Mouse (Mus musculus) liver (tissue): ENCODE results near the gene Fuca2.
"Not testable (repeated sequence)": the region's sequence is repeated elsewhere in the genome, so short reads cannot be mapped to it uniquely, and the experiment has no call there.

ENCODE experiments used
- DNase-seq: peaks from one replicate; pipeline ENCODE4 v3.0.0-alpha.2; 2020; ENCODE audit warnings: mixed read lengths

The Fuca2 gene

DNA sequence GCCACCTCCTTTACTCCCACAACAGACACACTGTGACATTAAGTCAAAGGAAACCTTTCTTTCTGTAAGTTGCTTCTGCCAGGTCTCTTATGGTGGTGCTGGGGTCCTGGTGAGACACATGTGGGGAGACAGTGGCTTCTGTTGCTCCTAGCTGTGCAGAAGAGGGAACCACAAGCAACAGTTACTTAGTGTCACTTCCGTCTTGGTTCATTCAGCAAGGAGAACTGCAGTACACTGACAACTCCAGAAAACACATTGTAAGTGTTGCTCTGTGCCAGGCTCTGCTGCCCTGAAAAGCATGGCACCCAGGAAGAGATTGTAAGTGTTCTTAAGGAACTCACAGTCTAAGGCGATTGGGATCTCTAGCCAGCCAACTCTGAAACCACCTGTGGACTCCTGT, at the start of gene Fuca2:
Fuca2 (plus strand) TSS at position 210 of the 400 bp plus-strand sequence.
- no peak for DNase-seq

DNA sequence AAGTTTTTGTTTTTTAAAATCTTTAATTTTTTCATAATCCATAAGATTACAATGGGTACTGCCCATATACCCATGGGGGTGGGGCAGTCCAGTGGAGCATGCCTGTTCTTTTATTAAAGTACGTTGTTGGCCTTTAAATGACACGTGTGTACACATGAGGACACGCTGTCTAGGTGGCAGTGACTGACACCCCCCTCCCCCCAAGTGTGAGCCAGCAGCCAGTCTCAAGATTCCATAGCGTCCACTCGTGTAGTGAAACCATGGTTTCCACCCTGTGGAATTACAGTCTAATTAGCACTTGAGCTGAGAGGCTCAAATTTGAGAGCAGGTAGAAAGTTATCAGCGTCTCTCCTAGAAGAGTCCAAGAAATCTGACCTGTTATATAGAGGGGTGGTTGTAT, 47.7 kb upstream of the Fuca2 start:
- no peak for DNase-seq

DNA sequence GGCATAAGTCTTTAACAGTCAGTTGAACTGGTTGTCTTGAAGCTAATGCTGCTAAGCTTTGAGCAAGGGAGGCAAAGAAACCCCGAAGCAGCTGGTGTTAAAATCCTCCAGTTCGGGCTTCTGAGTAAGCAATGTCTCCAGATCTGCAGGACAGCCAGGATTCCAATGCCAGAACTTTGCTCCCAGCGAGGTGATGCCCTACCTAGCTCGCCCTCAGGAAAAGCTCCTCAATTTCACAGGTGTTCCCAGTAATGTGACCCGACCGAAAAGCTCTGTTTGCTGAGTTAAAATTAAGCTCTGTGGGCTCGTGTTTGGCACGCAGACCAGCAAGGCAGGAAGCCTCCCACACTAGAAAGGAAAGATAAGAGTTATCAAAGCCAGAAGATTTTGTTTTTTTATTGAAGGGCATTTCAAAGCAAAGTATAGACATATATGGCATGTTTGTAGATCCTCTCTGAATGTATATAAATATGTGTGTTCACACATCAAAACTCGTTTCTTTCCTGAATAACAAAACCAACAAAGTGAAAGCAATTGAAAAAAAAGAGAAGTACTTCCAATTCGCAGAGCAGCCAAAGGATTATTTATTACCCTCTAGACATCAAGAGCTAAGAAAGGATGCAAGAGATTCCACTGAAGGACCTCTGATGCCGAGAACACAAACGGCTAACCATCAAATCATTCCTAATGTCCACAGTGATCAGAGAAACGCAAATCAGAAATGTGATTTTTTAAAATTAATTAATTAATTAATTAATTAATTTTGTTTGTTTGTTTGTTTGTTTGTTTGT, 45.9 kb upstream of the Fuca2 start:
- DNase-seq = no peak

DNA sequence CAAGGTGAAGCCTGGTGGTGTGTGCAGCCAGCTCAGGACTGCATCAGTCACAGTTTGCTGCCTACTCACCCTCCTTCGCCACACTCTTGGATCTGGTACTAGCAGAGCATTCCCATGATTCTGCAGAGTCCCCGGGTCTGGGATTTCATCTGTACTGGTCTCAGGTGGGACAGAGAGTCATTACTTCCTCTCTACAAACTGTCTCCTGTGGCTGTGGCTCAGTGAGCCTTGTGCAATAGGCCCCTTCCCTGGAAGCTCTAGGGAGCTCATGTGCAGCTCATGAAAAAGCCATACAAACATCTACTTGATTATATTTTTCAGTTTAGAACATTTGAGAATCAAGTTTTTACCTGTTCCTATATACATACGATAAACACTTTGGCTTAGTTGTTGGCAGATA, 35.0 kb upstream of the Fuca2 start:
- DNase-seq = not testable (repeated sequence)

DNA sequence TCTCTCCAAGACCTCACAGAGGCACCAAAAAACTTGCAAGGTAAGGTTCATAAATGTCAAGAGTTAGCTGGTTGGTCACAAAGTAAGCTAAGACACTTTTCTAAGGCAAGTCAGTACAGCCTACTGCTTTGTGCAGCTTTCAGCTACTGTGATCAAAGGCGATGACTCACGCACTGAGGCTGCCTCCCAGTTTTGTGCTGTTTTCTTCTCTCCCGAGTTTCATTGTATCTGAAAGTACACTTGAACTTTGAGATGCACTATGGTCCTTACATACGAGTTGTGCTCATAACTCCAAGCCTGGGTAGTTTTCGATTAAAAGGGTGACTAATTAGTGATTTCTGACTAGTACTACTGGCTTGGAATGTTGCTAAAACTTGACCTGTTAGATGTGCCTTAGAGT, 32.4 kb upstream of the Fuca2 start:
- DNase-seq = no peak

DNA sequence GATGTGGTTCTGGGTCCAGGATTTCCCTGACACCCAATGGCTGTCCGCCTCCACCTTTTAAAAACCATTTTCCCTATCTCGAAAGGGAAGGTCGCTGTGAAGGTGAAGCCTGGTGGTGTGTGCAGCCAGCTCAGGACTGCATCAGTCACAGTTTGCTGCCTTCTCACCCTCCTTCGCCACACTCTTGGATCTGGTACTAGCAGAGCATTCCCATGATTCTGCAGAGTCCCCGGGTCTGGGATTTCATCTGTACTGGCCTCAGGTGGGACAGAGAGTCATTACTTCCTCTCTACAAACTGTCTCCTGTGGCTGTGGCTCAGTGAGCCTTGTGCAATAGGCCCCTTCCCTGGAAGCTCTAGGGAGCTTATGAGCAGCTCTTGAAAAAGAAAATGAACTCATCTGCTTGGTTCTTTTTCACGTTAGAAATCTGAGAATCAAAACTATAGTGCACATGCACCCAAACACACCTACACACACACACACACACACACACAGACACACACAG, 31.3 kb upstream of the Fuca2 start:
- DNase-seq = not testable (repeated sequence)

DNA sequence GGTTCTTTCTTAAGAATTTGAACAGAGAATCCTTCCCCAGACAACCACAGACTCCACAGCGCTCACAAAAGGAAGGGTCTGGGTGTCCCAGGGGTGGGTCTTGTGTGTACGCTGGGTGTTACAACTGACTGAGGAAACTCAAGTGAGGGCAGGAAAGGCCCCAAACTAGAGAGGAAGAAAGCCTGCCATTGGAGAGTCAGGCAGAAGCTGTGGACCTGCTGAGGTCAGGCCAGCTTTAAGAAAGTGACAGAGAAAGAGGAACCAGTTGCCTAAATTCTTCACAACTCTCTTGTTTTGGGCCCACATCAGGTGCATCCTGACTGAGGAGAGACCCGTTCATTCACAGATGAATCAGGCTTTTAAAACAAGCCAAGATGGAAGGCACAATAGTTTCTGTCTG, 29.1 kb upstream of the Fuca2 start:
- DNase-seq = peak; percentile 17

DNA sequence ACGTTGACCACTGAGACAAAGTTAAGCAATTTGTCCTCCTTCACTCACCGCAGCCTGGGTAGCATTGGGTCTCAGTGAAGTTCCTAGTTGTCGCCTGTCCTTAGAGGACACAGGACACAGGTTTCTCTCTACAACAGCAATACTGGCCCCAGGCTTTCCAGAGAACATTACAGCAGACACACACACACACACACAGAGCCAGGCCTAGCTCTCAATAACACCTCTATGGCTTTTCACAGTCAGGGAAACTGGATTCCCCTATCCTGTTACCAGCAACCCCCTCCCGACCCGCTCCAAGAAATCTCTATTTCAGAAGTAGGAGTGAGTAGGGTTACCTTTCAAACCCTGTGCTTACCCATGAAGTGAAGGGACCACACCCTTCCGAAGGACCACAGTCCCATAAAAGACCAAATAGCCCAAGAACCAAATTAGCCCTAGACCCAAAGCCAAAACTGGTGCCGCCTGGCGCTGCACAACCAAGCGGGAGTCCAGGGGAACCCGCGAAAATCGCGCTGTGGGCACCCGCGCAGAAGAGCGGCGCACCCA, 26.0 kb upstream of the Fuca2 start:
- DNase-seq = no peak

DNA sequence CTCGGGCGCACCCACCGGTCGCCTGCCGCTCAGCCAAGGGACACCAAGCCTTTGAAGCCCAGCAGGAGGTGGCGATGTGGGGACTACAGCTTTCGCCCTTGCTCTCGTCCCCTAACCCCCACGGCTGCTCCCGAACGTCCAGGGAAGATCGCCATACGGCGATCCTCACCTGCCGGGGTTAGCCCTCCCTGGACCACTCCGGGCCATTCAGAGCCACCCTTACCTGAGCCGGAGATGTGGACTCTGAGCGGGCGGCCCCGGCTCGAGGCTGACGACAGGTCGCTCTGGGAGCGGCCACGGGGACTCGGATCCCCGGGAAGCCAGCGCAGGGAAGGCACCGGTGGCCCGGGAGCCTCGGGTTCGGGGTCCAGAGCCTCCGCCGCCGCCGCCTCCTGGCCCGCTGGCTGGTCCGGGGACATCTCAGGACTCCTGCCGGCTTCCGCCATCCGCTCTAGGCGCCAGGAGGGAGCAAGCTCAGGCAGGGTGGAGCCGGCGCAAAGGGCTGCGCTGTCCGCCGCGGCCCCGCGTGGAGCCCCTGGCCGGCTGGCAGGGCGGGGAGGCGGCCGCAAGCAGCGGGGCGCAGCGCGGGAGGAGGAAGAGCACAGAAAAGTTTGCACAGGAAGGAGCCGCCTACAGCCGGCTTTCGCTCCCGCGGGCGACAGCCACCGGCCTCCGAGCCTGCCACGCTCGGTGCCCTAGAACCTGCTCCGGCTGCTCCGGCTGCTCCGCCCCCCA, 25.3 kb upstream of the Fuca2 start, which contains the start of gene Phactr2:
Phactr2 (minus strand) TSS at position 580 of the 735 bp plus-strand sequence.
- peak; percentile 42 for DNase-seq

DNA sequence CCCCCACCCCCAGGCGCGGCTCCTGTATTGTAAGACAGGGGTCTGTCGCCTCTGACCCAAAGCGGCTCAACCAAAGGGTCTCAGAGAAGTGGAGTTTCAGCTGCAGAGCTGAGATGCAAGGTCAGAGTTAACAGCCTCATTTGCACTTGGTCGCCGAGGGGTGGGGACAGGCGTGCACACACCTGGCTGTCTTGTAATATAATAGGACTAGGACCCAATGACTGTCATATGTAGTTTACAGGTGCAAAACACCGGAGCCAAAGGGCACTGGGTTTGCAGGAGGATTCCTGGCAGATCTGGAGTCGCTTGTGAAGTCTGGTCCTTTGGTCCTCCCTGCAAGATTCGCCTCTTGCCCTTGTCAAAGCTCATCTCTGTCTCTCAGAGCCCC, 24.8 kb upstream of the Fuca2 start:
- DNase-seq = no peak

DNA sequence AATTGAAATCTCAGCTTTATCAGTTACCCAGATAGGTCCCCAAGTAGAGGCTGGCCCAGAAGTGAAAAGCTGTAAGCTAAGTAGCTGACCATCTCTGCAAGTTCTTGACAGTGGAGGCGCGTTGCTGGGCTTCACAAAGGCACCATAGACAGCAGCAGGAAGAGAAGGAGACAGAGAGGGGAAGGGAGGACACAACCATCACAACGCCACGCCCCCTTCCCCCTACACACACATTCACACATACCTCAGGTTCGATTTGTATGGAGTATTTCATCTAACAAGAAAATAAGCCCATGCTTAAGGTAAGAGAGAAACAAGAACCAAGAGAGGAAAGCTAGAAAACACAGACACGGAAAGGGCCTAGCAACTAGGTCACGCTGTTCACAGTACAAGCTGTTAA, 24.2 kb upstream of the Fuca2 start:
- DNase-seq = no peak

DNA sequence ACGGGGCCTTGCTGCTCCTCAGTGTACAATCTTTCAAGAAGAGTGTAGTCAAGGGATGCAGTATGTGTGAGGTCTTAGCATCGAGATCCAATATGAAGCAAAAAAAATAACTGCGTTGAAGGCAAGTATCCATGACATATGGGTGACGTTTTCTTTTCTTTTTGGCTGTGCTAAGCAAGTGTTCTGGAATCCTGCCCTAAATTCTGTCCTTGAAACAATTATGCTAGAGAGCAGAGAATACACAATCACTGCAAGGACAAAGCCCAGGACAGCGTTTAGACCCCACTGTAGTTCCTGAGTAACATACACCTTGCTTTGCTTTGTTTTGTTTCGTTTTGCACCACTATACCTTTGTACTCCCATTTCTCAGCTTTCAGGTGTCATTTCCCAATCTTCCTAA, 20.0 kb upstream of the Fuca2 start:
- no peak for DNase-seq

DNA sequence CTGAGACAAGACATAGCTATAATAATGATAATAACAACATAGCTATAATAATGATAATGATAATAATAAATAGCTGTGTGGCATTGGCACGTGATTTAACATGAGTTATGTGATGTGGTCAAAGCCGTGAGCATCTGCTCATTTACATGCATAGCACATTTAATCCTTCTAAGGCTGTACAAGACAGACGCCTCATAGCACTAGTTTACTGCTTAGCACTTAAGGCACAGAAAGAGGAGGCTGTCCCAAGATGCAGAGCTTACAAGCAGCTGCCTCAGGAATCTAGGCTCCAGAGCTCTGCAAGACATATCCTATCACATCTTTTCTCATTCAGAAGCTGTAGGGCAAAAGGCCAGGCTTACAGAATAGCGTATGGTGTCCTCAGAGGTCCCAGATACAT, 13.4 kb upstream of the Fuca2 start:
- no peak for DNase-seq

DNA sequence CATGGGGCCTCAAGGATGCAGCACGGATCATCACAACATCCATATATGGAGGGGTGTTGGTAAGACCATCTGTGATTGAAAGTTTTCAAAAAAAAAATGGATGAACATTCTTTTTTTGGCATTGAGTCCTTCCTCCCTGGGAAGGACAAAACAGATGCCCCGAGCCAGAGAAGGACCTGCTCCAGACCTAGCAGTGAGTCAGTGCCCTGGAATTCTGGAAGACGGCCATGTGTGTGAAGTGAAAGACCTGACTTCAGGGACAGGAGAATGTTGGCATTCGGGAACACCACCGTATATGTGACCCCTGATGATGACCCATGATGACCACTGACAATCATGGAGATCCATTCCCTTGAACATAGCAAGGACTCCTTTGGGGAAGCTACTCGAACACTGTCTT, 9.7 kb upstream of the Fuca2 start:
- no peak for DNase-seq

DNA sequence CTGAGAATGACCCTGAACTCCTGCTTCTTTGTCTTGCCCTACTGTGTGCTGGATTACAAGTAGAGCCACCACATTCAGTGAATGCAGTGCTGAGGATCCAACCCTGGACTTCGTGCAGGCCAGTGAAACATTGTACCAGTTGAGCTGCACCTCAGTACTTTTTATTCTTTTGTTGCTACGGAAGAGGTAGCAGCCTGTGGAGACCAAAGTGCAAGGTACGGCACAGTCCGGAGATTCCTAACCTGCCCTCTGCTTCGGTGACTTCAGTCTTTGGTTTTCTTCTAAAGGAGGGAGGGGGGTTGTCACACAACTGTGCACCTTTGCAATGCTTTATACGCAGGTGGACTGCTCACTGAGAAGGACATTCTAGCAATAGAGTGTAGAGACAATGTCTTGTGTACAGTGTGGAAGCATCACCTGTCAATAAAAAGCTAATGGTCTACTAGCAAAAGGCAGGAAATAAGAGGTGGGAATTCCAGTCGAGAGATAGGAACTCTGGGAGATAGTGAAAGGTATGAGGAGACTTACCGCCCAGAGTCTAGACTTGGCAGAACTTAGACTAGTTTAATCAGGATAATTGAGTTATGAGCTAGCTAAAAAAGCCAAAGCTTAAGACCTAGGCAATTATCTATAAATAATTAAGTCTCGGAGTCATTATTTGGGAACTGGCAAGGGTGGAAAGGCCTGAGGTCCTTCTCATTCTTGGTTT, 5.2 kb upstream of the Fuca2 start:
- DNase-seq = no peak

DNA sequence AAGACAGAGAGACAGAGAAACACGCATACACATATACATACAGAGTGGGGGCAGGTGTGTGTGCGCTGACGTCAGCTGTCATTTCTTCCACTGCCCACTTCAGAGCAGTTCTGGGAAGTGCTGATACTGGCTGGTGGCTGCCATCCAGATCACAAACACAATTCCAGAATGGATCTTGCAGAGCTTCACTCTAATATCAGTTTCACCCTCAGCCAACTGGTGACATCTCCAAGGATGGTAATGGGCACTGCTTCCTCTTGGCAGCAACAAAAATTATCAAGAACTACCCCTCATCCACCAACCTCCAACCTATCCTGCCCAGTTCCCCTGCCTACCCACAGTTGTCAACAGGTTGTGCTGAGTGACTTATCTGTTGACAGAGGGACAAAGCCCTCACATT, 3.0 kb upstream of the Fuca2 start:
- no peak for DNase-seq

DNA sequence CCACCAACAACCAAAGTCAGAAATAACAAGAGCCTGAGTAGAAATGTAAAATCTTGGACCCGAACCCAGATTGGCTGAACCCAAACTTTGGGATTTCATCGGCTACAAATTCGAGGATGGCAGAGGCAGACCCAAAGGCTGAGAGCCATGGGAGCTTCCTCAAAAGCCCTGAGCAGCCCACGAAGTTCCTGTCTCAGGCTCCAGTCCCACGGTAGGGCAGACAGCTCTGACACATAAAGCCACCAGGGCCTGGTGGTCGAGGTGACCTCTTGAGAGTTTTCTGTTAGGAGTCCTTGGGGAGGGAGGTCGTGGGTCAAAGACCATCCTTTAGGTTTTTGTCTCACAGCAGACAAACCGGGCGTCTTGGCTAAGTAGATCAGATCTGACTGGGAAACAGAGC, 1.1 kb downstream of the Fuca2 start:
- no peak for DNase-seq

DNA sequence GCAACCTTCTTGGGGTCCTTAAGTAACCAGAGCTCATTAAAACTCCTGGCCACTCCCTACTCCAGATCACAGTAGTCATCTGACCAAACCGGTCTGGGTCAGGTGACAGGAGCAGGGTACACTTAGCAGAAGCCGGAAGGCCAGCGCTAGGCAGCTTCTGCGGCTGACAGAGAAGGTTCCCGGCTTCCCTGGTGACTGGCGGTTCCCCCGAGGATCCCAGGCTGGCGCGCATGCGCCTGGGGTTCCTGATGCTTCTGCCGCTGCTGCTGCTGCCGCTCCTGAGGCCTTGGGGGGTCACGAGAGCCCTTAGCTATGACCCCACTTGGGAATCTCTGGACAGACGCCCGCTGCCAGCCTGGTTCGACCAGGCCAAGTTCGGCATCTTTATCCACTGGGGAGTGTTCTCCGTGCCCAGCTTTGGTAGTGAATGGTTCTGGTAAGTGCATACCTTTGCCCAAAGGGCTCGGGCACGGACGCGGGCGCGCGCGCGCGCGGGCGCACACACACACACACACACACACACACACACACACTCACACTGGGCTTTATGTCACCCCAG, 1.7 kb downstream of the Fuca2 start:
- DNase-seq = peak; percentile 89

DNA sequence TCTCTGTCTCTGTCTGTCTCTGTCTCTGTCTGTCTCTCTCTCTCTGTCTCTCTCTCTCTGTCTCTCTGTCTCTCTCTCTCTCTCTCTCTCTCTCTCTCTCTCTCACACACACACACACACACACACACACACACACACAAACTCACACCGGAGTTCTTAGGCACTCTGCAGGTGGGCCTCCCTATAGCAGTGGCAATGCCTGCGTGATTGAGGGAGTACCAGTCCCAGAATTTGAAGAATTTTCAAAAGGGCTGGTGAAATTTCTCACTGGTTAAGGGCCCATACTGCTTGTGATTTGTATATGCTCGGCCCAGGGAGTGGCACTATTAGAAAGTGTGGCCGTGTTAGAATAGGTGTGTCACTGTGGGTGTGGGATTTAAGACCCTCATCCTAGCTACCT, 2.2 kb downstream of the Fuca2 start:
- DNase-seq = not testable (repeated sequence)

DNA sequence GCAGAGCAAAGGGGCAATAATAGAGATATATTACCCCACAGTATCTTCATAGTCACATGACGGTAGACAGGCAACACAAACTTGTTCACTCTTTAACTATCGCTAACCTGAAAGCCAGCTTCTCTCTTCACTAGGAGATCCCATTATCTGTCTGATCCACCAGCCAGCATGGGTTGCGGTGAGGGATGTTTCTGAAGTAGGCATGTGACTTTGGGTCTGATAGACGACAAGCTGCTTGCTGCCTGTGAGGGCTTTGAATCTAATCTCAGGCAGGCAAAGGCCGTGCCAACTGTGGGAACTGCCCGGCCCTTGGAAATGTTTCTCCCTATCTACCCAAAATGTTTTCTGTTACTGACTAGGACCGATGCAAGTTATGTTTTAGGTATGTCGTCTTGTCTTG, 3.0 kb downstream of the Fuca2 start:
- DNase-seq = peak; percentile 80

DNA sequence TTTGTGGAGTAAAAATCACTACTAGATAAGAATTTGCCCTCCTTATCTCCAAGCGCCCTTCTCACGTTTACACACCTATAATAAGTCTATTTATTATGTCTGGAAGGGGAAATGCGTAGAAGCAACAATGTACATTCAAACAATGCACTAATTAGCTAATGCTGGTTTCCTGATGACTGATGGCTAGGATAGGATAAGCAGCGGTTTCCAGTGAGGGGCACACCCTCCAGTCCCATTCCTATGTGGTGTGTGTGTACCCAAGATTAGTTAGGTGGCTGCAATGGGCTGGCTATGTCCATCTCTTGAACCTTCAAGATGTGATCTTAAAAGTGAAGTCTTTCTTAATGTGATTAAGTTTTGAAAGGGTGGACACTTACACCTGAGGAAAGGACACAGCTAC, 22.5 kb downstream of the Fuca2 start:
- DNase-seq = peak; percentile 47

DNA sequence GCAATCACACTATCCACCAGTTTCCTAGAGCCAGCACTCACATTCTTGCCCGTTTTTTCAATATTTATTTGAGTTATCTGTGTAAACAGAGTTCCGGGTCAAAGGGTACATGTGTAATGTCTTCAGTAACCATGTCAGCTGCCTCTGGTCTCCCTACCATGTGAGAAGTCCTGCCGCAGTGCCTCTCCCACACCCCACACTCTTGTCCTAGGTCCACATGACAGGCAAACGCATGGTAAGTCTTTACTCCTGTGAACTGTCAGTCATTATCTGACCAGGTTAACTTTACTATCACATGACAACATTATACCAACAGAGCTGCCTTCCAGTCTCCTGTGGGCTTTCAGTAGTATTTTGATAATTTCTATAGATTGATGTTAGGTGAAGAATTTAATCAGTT, 28.8 kb downstream of the Fuca2 start:
- no peak for DNase-seq

DNA sequence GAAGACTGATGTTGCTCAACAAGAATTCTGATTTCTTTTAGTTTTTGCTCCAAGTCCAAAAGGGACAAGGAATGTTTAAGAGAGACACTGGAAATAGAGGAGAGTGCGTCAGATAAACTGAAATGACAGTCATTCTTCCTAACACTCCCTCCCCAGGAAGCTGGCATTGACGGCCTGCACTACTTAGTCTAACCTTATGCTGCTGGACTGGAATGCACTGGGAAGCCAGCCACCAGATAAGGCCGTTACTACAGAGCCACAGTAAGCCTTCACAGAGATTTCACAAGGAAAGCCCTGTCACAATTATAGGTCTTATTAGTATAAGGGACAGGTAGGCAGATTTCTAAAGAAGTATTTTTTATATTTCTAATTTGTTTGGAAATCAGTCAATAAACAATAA, 35.4 kb downstream of the Fuca2 start:
- no peak for DNase-seq
